28 mouse cellular contexts compared by ENCODE assay signal in genomic region chr10:60240416-60240815, GRCm38 (mm10). TPM values are rescaled to one million over a fixed set of nuclear protein-coding genes. Genes with fewer than 3 reads are reported as not detected.
A peak's percentile ranks its signal among the peaks of the same experiment; 100 is the strongest.
DNase-seq lines count a peak whose midpoint lies in the region; ATAC-seq and TF ChIP-seq lines count a peak whose summit lies in the region.
"Had no signal": no experiment of that assay in that cellular context is flagged by ENCODE, and none has a peak within 500 bp of the region (broad histone marks: within the 10 kb centered on the region; RNA-seq: fewer than 3 reads in every experiment).

No protein-coding gene starts in this region.

- TF ChIP-seq POLR2A in ES-Bruce4 (IDR thresholded peaks at IDR 0.05; ENCODE audit: insufficient read depth, low read length): peak; percentile 50

- H3K36me3 ChIP-seq in E14TG2a.4 (ENCODE audit: insufficient read depth, low read length): peaks cover 14% of the 10 kb centered on the region
- no peaks in the 10 kb centered on the region for H3K36me3 ChIP-seq in ES-Bruce4 (ENCODE audit: control insufficient read depth, insufficient read depth, low read length, poor library complexity, severe bottlenecking)
- H3K36me3 ChIP-seq: embryonic facial prominence, embryonic 12.5 days; embryonic facial prominence, embryonic 15.5 days; forebrain, embryonic 12.5 days; forebrain, embryonic 15.5 days; heart, embryonic 10.5 days; heart, embryonic 13.5 days had no signal

- H3K4me3 ChIP-seq in E14TG2a.4 (replicated peaks; ENCODE audit: low read length) (peak overlapping the region; percentile 80), ES-Bruce4 (ENCODE audit: low read depth, low read length) (peak overlapping the region; percentile 81)
- H3K4me3 ChIP-seq: embryonic facial prominence, embryonic 12.5 days; embryonic facial prominence, embryonic 15.5 days; erythroblast, embryonic 14.5 days; forebrain, embryonic 12.5 days; forebrain, embryonic 15.5 days; heart, adult 2 months; heart, embryonic 10.5 days; heart, embryonic 13.5 days had no signal

- H3K27me3 ChIP-seq in E14TG2a.4 (ENCODE audit: insufficient read depth, low read length) (no peaks in the 10 kb centered on the region), ES-Bruce4 (ENCODE audit: control insufficient read depth, insufficient read depth, low read length, poor library complexity, severe bottlenecking) (no peaks in the 10 kb centered on the region)
- H3K27me3 ChIP-seq: embryonic facial prominence, embryonic 12.5 days; embryonic facial prominence, embryonic 15.5 days; forebrain, embryonic 12.5 days; forebrain, embryonic 15.5 days; heart, embryonic 13.5 days had no signal

- peak; percentile 99 for DNase-seq in R1 (ENCODE audit: low read depth, low spot score)
- no peak for DNase-seq in layer of hippocampus, postnatal 14 days (ENCODE audit: low spot score in 2 of 2)
- DNase-seq in embryo, embryonic 11 days: no peak
- DNase-seq: adrenal gland, adult 8-10 months; adrenal gland, postnatal 25 days; cerebellum, adult 18-20 months; cerebellum, adult 9-10 months; gastrocnemius, postnatal 36 days; heart, adult 2 months; heart, postnatal 14 days; heart, postnatal 4 days had no signal

- no peak for TF ChIP-seq EP300 in ES-Bruce4 (IDR thresholded peaks at IDR 0.05; ENCODE audit: insufficient read depth, low read depth, low read length)

- H3K27ac ChIP-seq in ES-Bruce4 (ENCODE audit: insufficient read depth, low read length): no peak overlapping the region
- H3K27ac ChIP-seq: embryonic facial prominence, embryonic 12.5 days; embryonic facial prominence, embryonic 15.5 days; forebrain, embryonic 12.5 days; forebrain, embryonic 15.5 days; heart, adult 2 months; heart, embryonic 10.5 days; heart, embryonic 13.5 days; hindbrain, embryonic 14.5 days; hindbrain, postnatal 0 days had no signal

- H3K9ac ChIP-seq in ES-Bruce4 (ENCODE audit: low read depth, poor library complexity, severe bottlenecking): no peak overlapping the region
- H3K9ac ChIP-seq: embryonic facial prominence, embryonic 12.5 days; embryonic facial prominence, embryonic 15.5 days; forebrain, embryonic 12.5 days; forebrain, embryonic 15.5 days; heart, embryonic 13.5 days; hindbrain, embryonic 14.5 days had no signal

- H3K9me3 ChIP-seq in E14TG2a.4 (ENCODE audit: low read length): peaks cover 11% of the 10 kb centered on the region
- no peaks in the 10 kb centered on the region for H3K9me3 ChIP-seq in ES-Bruce4 (replicated peaks; ENCODE audit: control insufficient read depth, insufficient read depth, low read length, poor library complexity, severe bottlenecking)
- H3K9me3 ChIP-seq: embryonic facial prominence, embryonic 12.5 days; embryonic facial prominence, embryonic 15.5 days; forebrain, embryonic 12.5 days; forebrain, embryonic 15.5 days; heart, embryonic 10.5 days had no signal

- no peak for ATAC-seq in erythroblast, adult 5-6 weeks (replicated peaks; ENCODE audit: low FRiP score, poor library complexity, severe bottlenecking)
- ATAC-seq: activated CD4-positive, CD25-positive, alpha-beta regulatory T cell, adult 4 months; CD4-positive, CD25-positive, alpha-beta regulatory T cell, adult 4 months; forebrain, embryonic 15.5 days; hindbrain, postnatal 0 days; inflammation-experienced regulatory T-cells, adult 6 months; intestine, embryonic 16.5 days had no signal

- TF ChIP-seq CTCF in E14TG2a.4 (conservative IDR thresholded peaks at IDR 0.05; ENCODE audit: low read length) (no peak), ES-Bruce4 (IDR thresholded peaks at IDR 0.05; ENCODE audit: low read depth, low read length) (no peak)

- H3K4me1 ChIP-seq in E14TG2a.4 (replicated peaks; ENCODE audit: low read depth, low read length): peaks cover 28% of the 10 kb centered on the region
- no peaks in the 10 kb centered on the region for H3K4me1 ChIP-seq in ES-Bruce4 (ENCODE audit: control insufficient read depth, insufficient read depth, low read length)
- H3K4me1 ChIP-seq: embryonic facial prominence, embryonic 12.5 days; embryonic facial prominence, embryonic 15.5 days; forebrain, embryonic 12.5 days; forebrain, embryonic 15.5 days; heart, embryonic 10.5 days; heart, embryonic 13.5 days had no signal

RNA-seq across cellular contexts. Expression of gene Chst3, which starts 21.4 kb away (rescaled TPM):
- 0.43 and 0.55 TPM in 2 replicates for polyA plus RNA-seq in ES-Bruce4 (2011; ENCODE audit: insufficient read depth, insufficient read length, low read depth, missing spikeins)
- 1 to 10 TPM; 3.8 to 4.1 TPM for total RNA-seq in layer of hippocampus, postnatal 14 days (2021)
- not detected in 2 replicates for total RNA-seq in erythroblast, adult 5-6 weeks (2015; ENCODE audit: low replicate concordance)
- total RNA-seq in erythroblast, adult 5-6 weeks (2017; ENCODE audit: low replicate concordance): not detected in 2 replicates
- total RNA-seq: granulocyte monocyte progenitor cell, adult 5-6 weeks had no signal
- polyA plus RNA-seq: erythroblast, embryonic 14.5 days had no signal

RNA-seq across cellular contexts. Expression of gene Psap, which starts 37.0 kb away (rescaled TPM):
- 218 and 235 TPM in 2 replicates for polyA plus RNA-seq in ES-Bruce4 (2011; ENCODE audit: insufficient read depth, insufficient read length, low read depth, missing spikeins)
- 1,000 to 10,000 TPM; 1,391 to 1,455 TPM for total RNA-seq in layer of hippocampus, postnatal 14 days (2021)
- 208 and 256 TPM in 2 replicates for total RNA-seq in erythroblast, adult 5-6 weeks (2015; ENCODE audit: low replicate concordance)
- total RNA-seq in erythroblast, adult 5-6 weeks (2017; ENCODE audit: low replicate concordance): 196 and 238 TPM in 2 replicates

Comparison
In these comparisons a context has a peak if more than half of its experiments do, and no peak if none do; other contexts are left out.
1. RNA of gene Chst3, which starts 21.4 kb away (total RNA-seq): 3.8 to 4.1 TPM in layer of hippocampus, postnatal 14 days; not detected in erythroblast, adult 5-6 weeks; every median in the first group is over 4 times any median in the second.
2. RNA of gene Psap, which starts 37.0 kb away (total RNA-seq): 1,391 to 1,455 TPM in layer of hippocampus, postnatal 14 days; 196 to 256 TPM in erythroblast, adult 5-6 weeks; every median in the first group is over 4 times any median in the second.